Mouse (Mus musculus): ENCODE results near the gene Cpsf4l.

DNA sequence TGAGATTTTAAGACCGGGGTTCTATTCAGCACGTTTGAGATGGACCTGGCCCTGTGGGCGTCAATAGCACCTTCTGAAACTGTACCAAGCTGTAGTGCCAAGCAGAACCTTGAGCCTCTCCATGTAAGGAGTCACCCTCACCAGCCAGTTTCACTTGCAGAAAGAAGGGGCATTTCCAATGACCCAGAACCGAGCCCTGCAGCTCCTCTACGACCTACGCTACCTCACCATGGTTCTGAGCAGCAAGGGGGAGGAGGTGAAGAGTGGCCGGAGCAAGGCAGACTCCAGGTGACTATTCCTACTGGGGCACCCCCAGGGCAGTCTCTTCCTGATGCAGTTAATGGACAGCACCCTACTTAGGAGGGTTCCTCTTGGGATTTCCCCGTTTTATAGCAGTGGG is 51.5 kb downstream of the Cpsf4l start:
- no peak for TF ChIP-seq CTCF (IDR thresholded peaks at IDR 0.05; ENCODE audit: low read depth, low read length)
- no peak for TF ChIP-seq GATA1 (IDR thresholded peaks at IDR 0.05; ENCODE audit: borderline replicate concordance, low read length)
- TF ChIP-seq GATA2 (IDR thresholded peaks at IDR 0.05; ENCODE audit: borderline replicate concordance, low read depth, low read length) = no peak
- no peak for TF ChIP-seq POLR2AphosphoS5 (IDR thresholded peaks at IDR 0.05; ENCODE audit: insufficient replicate concordance, low read depth, low read length)
- no peak for TF ChIP-seq TAL1 (conservative IDR thresholded peaks at IDR 0.05; ENCODE audit: low read depth, low read length)
